Mouse (Mus musculus): ENCODE results near the gene Kcnt2. TPM values are rescaled to one million over a fixed set of nuclear protein-coding genes. Genes with fewer than 3 reads are reported as not detected.
A peak's percentile ranks its signal among the peaks of the same experiment; 100 is the strongest.

Gene Kcnt2
- total RNA-seq (2021) = 1 to 10 TPM; 2.5 to 2.6 TPM
- long read RNA-seq, experiment 1 = 0 reads
- long read RNA-seq, experiment 2 = 0 reads

DNA sequence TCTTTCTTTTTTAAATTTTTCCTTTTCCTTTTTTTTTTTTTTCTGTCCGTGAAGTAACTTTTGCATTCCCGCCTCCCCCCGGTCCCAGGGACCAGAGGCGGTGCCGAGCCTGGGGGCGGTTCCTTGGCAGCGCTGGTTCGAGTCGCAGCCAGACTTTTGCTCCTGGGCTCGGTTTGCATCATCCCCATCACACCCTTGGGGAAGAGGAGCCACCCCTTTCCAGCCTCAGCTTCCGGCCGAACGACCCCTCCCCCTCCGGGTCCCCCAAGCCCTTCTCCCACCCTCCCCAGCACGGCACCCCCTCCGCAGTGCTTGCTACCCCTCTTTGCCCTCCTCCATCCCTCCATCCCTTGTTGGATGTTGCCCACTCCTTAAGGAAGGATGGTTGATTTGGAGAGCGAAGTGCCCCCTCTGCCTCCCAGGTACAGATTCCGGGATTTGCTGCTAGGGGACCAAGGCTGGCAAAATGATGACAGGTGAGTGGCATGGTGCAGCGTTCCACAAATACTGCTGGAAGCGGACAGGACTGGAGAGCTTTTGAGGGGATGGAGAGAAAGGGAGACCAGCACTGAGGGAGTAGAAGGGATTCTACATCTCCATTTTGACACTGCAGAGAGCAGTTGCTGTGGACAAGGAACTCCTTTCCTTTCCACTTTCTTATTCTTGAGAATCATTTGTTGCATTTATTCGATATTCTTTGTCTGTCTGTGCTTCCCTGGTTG is at the start of gene Kcnt2:
Gene Kcnt2 (plus strand): TSS at position 283 of the 722 bp plus-strand sequence.
- peak in 1 of 2 experiments; percentile 34 for DNase-seq (ENCODE audit: low spot score in 2 of 2)

GRCm38 (mm10) chr1:140205329-140205728 is 40.6 kb upstream of the Kcnt2 start:
- DNase-seq (ENCODE audit: low spot score in 2 of 2) = no peak

- no peak for DNase-seq (ENCODE audit: low spot score in 2 of 2)
Measured at GRCm38 (mm10) chr1:140225221-140225620, 20.7 kb upstream of the Kcnt2 start.

DNA sequence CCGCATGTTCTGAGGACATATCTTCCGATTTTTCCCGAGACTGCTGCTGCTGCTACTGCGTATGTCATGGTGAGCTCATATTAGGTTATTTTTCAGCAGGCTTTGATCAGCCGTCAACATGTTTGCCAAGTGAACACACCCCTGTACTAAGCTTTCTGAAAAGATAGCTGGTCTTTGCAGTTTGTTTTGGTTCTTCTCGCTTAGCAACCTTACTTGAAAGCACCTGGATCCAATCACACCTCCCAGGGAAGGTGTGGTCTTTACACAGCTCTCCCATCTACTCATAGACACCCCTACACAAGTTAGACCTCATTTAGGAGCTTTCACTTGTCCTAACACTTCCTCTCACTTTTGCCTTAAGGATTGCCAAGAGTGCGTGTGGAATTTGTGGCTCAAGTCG is 19.3 kb upstream of the Kcnt2 start:
- DNase-seq (ENCODE audit: low spot score in 2 of 2) = no peak

- peak; percentile 3 to 27 for DNase-seq (ENCODE audit: low spot score in 2 of 2)
Measured at GRCm38 (mm10) chr1:140245465-140245864, 493 bp upstream of the Kcnt2 start.

DNA sequence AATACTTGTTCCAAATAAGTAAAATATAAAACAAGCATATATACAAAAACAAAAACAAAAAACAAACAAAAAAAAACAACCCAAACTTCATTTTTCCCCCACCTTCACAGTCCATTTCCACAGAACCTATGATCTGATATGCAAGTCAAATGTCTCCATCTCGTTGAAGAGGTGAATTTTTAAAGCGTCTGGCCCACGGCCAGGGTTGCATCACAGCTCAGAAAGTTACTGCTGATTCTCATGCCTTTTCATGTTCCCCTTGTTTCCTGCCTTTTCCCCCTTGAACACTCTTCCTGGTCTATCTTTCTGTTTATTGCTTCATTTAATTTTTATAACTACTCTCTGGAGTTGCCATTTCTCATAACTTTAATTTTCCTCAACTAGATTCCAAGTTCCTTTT is 18.7 kb downstream of the Kcnt2 start:
- peak in 1 of 2 experiments; percentile 20 for DNase-seq (ENCODE audit: low spot score in 2 of 2)

GRCm38 (mm10) chr1:140266047-140266446 is 20.1 kb downstream of the Kcnt2 start:
- DNase-seq (ENCODE audit: low spot score in 2 of 2) = no peak

DNA sequence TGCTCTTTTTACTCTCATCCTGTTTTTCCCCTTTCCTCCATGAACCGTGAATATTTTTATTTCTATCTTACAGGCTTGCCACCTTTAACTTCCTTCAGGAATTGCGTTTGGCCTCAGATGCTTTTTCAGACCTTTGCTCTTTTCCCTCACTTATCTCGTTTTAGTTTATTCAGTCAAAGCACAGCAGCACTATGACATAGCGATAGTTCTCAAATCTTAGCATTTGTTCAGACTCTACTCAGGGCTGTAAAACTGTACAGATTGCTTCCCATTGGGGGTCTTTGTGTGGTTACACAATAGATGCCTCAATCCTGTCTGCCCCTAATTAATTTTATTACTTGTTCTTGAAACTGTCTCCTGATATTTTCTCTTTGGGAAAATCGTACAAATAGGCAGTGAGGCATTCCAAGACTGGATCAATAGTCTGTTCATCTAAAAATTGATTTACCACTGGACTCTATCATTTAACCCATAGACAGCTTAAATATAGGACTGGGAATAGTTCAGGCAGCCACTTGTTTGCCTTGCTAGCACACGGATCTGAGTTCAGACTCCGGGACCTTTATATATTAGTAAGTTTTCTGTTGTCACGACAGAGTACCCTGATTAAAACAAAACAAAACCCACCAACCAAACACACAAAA is 20.8 kb downstream of the Kcnt2 start:
- no peak for DNase-seq (ENCODE audit: low spot score in 2 of 2)

DNA sequence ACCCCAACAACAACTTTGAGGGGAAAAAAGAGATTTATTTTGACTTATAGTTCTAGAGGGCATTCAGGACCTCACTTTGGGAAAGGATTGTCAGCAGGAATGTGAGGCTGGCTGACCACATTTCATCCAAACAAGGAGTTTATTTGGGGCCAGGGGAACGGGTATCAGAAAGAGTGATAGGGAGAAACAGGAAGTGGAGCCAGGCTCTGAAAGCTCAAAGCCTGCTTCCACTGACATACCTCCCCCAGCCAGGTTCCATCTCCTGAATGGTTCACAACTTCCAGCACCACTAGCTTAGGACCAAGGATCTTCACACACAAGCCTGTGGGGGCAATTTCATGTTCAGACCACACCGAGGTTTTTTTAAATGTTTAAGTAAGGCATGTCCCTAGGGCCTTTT is 21.3 kb downstream of the Kcnt2 start:
- no peak for DNase-seq (ENCODE audit: low spot score in 2 of 2)

DNA sequence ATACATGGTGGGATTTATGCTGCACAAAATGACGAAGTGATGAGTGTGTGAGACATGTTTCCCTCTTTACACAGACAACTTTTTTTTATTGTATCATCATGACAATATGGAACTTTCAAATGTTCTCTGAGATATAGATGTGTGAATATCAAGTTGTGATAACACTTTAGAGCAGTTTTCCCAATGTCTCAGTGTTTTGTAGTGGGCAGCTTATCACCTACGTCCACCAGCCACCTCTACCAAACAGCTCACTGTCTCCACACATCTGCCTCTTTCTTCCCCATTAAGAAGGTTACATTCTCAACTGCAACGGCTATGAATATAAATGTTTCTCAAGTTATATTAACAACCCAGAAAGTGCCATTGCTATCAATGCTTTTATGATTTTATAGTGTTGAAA is 27.7 kb downstream of the Kcnt2 start:
- no peak for DNase-seq (ENCODE audit: low spot score in 2 of 2)

GRCm38 (mm10) chr1:140275813-140276212 is 29.9 kb downstream of the Kcnt2 start:
- DNase-seq (ENCODE audit: low spot score in 2 of 2) = no peak

DNA sequence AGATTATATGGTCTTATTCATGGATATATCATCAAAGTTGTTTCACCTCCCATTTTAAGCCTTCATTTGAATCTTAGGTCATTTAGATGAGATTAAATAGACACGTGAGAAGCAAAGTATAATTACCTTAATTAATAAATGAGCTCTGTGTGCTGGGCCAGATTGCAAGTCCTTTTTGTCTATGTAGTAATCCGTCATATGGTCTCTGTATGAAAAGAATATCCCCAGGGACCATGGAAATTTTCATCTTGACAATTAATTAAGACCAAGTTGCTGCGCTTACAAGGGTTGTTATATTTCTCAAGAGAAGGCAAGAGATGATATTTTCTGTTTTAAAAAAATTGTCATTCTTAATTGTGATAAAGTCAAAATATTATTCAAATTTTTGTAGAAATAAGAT is 47.2 kb downstream of the Kcnt2 start:
- DNase-seq (ENCODE audit: low spot score in 2 of 2) = no peak

DNA sequence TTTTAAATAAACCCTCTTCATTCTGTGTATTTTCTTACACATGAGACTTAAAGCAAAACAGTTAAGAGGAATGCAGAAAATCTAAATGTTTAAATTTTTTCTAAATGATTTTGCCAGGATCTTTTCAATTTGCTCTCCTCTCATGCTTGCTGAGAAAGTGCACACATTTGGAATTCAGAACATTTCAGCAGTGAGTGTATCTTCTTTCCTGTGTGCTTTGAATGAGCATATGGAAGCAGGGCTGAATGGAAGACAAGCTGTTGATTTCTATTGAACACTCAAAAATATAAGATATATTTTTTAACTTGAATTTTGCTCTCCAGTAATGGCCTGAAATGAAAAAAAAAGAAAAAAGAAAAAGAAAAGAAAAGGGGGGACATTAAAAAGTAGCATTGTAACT is 49.5 kb downstream of the Kcnt2 start:
- no peak for DNase-seq (ENCODE audit: low spot score in 2 of 2)

DNA sequence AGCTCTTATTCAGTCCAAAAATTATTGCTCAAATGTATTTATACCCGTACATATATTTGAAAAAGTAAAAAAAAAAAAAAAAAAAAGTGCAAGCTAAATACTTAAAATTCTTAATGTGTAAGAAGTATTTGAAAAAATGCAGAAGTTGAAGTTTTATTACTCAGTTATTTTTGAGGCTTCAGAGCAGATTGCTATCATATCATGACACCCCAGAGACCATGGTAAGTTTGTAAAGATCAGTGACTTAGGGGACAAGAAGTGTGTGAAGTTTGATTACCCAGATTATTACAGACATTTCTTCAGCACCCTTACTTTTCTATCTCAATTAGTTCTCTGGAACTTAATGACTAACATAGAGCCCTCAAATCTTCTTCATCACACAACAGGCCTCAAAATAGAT is 58.3 kb downstream of the Kcnt2 start:
- no peak for DNase-seq (ENCODE audit: low spot score in 2 of 2)

DNA sequence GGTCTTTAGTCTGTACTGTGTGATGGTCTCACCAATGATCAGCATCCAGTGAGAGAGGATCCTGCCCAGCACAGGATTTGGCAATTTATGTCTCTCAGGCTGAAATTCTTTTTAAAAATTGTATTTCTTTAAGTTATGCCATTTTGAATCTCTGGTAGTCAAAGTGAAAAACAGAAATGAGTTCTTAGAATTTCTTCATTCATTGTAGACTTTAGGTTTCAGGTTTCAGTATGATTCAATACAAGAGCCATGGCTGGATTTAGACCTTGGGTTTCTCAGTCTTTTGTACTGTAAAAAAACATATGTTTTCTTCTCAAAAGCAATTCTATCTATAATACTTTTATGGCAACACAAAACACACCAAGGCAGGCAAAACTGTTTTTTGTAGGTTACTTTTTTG is 59.4 kb downstream of the Kcnt2 start:
- no peak for DNase-seq (ENCODE audit: low spot score in 2 of 2)

GRCm38 (mm10) chr1:140306339-140306738 is 60.4 kb downstream of the Kcnt2 start:
- no peak for DNase-seq (ENCODE audit: low spot score in 2 of 2)

DNA sequence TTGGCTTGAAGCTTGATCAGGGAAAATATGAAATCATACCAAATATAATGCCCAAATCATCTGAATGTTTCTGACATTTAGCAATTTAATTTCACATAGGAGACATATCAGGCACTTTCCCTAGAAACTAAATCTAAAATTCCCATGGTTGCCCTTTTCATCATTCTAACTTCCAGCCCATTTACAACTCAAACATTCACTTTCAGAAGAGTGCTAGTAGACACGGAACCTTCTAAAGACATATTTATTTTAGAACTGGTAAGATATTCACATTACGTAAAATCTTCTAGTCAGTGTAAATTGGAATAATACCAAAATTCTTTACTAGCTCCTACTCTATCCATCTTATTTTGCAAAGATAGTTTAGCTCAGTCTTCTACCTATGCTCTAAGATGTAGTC is 64.8 kb downstream of the Kcnt2 start:
- no peak for DNase-seq (ENCODE audit: low spot score in 2 of 2)

GRCm38 (mm10) chr1:140325088-140325487 is 79.1 kb downstream of the Kcnt2 start:
- no peak for DNase-seq (ENCODE audit: low spot score in 2 of 2)

DNA sequence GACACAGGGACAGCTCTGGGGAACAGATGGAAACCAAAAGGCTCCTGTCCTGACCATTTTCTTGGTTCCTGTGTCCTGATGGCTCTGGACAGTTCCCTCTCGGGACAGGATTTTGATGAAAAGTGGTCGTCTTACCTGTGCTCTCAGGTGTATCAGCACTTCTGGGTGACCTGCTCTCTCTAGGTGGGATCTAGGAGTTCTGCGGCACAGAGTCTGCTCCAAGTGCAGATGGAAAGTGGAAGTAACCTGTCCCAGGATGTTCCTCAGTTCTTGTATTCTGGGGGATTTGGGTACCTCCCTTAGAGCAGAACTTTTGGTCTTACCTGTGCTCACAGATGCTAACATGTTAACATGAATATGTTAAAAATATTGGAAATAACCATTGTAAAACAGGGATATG is 80.8 kb downstream of the Kcnt2 start:
- no peak for DNase-seq (ENCODE audit: low spot score in 2 of 2)

- no peak for DNase-seq (ENCODE audit: low spot score in 2 of 2)
Measured at GRCm38 (mm10) chr1:140333702-140334101, 87.7 kb downstream of the Kcnt2 start.

- DNase-seq (ENCODE audit: low spot score in 2 of 2) = no peak
Measured at GRCm38 (mm10) chr1:140338417-140338816, 92.5 kb downstream of the Kcnt2 start.

DNA sequence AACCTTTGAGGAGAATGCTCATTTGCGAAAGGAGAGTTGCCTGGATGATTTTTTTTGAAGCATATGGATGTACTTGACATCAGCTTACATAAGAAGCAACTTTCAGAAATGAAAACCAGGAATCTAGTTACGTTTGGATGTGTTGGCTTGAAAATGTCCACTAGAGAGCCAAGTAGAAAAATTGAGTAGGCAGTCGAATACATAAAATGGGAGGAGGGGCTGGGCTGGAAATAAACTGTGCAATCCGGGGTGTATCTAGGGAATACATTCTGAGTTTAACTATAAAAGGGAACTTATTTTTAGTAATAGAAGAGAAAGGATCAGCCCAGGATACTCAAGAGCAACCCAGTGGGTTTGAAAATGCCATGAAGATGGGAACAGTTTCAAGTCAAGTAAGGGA is 93.4 kb downstream of the Kcnt2 start:
- no peak for DNase-seq (ENCODE audit: low spot score in 2 of 2)

GRCm38 (mm10) chr1:140364787-140365186 is 118.8 kb downstream of the Kcnt2 start:
- no peak for DNase-seq (ENCODE audit: low spot score in 2 of 2)
